Mouse (Mus musculus) brain, adult 2 months (tissue): ENCODE measurements around the gene Fam204a.

Source experiments
- DNase-seq: peaks from one replicate; pipeline ENCODE4 v3.0.0; 2011; ENCODE audit warnings: low read depth, low spot score

Gene Fam204a

GRCm38 (mm10) chr19:60160611-60161274, 65.8 kb downstream of the Fam204a start:
- peak; percentile 60 for DNase-seq

GRCm38 (mm10) chr19:60159827-60160226, 66.7 kb downstream of the Fam204a start:
- DNase-seq: no peak

DNA sequence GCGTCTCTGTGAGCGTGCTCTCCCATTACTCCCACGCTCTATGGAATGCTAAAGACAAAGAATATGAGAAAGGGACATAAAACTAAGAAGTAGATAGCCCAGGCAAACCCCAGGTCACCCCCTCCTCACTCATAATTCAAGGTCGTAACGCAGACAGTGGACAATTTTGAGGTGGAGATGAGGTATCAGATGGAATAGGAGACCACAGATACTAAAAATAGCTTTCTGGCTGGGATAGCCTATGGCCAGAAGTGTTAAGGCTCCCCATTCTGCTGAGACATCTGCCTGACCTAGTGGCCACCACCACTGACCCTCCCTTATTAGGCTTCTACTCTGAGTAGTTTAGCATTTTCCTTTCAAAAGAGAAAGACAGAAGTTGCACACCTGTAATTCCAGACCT, 71.2 kb downstream of the Fam204a start:
- DNase-seq: no peak

- no peak for DNase-seq
Observed at GRCm38 (mm10) chr19:60153096-60153495, 73.4 kb downstream of the Fam204a start.

DNA sequence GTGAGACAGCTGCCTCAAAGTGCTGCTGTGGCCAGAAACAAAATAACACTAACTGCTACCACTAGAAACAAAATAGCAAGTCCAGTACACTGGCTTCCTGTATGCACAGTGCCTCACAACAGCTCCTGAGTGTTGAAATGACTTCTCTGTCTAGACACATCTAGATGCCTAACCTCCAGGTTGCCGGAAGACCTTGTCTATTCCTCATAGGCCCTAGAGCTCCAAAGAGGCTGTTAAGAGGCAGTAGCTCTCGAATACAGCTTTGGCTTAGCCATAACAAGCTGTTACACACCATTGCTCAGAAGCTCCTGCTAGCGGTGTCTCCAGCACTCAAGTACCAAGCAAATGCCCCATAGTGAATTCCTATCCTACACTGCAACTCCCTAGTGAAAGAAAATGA, 76.4 kb downstream of the Fam204a start:
- no peak for DNase-seq

DNA sequence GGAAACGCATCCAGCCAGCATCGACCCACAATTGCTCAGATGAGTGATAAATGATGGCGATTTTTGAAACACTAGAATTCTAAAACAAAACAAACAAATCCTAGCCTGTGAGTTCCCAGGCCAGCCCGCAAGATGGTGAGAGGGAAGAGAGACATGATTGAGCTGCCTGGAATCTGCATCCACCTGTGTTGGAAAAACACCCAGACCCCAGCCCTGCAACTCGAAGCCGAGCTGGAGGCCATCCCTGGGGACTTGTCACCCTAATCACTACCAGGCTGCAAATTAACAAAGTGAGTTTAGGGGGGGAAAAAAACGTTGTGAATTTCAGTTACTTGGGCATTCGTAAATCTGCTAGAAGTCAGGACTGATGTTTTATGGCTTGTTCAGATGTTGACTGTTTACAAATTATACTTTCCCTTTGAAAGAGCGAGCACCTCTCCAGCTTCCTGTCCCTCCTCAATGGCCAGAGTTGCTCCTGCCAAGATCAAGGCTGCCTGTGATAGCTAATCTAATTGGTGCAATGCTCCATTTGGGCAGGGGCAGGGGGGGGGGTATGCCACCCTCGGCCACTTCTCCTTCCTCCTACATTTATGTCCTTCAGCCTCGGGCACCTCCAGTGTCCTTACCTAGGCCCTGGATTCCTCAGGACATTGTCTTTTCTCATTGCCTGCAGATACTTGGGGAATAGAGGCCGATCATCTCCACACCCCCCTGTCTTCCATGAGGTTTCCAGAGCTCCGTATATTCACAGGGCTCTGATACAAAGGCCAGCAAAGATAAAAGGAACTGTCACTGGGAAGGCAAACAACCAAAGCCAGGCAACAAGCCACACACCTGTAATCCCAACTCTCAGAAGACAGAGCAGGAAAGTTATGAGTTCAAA, 77.2 kb downstream of the Fam204a start:
- DNase-seq: no peak
